Mouse (Mus musculus) lung, postnatal 14 days (tissue): ENCODE results near the gene Flot1.

ENCODE experiments used
- DNase-seq: peaks from one replicate; pipeline ENCODE4 v3.0.0; 2021

Gene Flot1

DNA sequence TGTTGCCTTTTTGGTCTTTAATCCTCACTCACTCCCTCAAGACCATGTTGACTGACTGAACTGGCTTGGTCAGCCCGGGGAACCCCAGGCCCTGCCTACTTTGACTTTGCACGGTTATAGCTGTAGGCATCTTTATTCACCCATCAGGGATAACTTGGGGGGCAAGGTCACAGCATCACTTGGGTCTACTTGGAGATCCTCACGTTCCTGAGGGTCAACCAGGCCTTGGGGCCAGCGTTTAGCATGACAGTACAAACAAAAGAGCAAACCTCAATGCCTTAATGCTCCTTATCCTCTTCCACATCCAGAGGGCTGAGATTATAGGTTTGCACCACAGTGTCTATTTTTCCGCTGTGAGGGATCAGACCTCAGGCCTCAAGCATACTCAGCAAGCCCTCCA lies 10.7 kb upstream of the Flot1 start:
- no peak for DNase-seq

DNA sequence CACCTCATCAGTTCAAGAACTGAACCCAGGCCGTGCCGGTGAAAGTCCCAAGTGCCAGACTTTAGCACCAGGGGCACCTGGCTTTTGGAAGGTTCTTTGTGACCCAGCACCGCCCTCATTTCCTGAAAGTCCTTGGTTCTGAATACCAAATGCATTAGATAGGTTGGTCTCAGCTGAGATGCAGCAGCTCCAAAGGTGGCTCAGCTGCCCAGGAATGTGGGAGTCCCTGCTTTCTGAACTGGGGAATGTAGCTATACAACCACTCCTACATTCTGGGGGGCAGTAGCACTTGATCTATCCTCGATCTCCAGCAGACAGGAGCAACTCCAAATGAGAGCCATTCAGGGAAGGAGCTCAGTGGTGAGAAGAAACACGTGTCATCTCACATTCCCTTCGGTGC lies 10.3 kb upstream of the Flot1 start:
- DNase-seq: peak; percentile 33

DNA sequence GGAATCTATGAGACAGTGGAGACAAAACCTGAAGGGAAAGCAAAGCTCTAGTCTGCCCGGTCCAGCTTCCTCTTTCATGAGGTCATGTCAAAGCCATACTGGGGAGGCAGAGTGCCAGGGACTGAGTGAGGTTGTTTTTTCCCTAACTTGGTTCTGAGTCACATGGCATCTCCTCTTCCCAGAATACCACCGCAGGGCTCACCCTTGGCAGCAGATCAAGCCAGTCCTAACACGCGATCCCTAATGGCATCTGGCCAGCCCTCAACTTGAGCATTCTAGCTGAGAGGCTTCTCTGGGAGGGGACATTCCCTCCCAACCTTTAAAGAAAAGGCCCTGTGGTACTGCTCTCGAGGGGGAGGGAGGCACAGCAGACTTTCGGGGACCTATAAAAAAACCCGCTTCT lies 9.8 kb upstream of the Flot1 start:
- DNase-seq: peak; percentile 99

DNA sequence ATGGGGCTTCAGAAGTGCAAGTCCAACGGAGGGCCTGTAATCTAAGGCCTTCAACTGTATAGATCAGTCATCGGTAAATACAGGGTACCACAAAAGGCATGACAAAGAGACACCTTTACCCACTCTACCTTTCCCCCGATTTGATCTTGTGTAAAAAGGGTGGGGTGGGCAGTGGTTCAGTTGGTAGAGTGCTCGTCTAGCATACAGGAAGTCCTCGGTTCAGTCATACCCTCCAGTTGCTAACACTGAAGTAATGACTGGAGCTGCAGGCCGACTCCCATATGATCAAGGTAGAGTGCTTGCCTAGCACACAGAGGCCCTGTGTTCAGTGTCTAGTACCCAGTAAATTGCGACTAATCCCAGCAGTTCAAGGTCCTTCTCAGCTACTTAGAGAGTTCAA lies 9.4 kb upstream of the Flot1 start:
- no peak for DNase-seq

DNA sequence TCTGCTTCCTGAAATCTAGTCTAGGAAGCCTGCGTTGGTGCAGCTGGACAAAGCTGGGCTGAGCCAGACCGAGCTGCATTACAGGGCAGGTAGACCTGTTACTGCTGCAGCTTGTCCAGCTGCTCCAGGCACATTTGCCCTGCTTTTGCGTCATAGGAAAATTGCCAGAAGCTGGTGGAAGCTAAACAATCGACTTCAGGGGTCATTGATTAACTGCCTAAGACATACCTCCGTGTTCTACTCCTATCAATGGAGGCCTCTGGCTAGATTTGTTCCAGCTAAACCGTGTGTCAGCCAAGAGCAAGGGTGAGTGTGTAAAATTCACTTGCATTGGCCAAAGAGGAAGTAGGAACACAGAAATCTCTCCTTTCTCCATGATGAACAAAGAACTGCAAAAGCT lies 8.4 kb upstream of the Flot1 start:
- no peak for DNase-seq

DNA sequence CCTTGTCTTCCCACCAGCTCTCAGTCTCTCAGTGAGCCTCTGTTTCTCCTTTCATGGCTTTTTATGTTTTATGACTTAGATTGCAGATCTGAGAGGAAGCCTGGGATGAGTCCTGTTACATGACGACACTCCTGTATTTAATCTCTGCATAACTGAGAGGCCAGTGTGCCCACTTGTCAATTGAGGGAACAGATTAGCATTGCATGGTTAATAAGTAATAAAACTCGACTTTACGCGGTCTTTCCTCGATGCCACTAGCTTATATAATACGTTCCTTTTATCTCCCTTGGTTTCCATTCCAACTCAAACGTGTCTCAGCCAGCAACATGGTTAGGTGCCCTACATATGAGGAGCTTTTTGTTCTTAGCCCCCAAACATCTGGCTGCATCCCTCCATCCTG lies 7.2 kb upstream of the Flot1 start:
- no peak for DNase-seq

DNA sequence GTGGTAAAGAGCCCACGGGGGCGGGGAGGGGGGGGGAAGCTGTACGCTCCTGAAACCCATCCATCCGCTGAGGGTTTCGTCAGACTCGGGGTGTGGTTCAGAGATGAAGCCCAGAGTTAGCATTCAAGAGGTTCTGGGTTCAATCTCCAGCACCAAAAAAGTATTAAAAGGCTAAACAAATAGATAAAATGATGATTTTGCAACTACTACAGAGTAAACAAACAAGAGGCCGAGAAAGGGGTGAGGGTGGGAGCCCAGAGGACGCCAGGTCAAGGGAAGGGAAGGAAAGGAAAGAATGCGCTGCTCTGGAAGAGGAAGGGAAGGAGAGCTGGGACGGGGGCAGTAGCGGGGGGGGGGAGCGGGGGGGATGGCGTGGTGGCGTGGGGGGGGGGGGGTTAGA lies 6.3 kb upstream of the Flot1 start:
- DNase-seq: no peak

DNA sequence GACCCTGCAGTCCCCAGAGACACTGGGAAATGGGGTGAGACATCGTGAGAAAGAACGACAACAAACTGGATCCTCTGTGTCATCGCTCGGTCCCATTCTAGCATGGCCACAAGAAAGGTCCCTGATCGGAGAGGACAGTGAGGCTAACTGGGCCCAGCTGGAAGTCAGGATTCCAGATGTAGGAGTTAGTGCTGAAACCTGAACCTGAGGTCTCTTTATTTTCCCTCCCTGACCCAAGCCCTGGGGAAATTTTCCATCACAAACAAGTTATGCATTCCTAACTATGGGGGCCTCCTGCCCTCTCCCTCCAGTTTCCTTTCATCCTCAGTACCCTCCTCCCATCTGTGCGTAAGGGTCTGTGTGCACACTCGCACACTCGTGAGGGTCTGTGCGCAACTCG lies 5.8 kb upstream of the Flot1 start:
- no peak for DNase-seq

DNA sequence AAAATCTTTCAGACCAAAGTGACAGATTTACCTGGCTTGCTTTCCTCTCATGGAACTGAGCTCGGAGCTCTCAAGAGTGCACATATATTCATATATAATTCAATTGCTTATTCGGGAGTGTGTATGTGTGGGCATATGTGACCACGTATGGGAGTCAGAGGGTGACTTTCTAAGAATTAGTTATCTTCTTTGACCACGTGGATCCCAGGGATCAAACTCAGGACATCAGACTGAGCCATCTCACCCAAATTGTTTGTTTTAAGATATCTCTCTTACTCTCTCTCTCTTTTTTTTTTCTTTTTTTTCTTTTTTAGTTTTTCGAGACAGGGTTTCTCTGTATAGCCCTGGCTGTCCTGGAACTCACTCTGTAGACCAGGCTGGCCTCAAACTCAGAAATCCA lies 2.9 kb upstream of the Flot1 start:
- DNase-seq: no peak

DNA sequence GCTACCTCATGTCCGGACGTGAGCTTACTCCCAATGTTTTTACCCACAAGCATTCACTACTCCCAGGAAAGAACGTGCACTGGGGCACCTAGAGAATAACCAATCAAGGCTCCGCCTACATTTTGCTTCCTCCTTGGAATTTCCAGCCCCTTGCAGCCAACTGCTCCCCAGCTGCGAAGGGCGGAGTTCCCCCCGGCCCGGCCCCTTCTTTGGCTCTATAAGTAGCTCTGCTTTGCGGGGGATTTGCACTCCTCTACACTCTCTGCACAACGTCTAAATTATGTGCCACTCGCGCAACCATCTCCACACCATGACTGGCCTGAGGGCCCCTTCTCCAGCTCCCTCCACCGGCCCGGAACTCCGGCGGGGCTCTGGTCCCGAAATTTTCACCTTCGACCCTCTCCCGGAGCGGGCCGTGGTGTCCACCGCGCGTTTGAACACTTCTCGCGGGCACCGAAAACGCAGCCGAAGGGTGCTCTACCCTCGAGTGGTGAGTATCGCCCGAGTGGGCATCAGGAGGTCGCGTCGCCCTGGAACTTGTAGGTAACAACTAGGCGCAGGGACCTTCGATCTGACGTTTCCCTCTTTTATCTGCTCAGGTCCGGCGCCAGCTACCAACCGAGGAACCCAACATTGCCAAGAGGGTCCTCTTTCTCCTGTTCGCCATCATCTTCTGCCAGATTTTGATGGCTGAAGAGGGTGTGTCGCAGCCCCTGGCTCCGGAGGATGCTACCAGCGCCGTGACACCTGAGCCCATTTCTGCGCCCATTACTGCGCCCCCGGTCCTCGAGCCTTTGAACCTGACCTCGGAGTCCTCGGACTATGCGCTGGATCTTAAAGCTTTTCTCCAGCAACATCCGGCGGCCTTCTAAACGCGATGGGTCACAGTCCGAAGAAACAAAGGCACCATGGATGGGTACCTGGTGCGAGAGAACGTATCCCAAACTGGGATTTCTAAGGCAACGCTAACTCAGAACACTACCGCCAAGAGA lies 1.3 kb upstream of the Flot1 start, which contains the start of gene Ier3:
Ier3 (plus strand) TSS at position 246 of the 992 bp plus-strand sequence.
- peak; percentile 91 for DNase-seq

DNA sequence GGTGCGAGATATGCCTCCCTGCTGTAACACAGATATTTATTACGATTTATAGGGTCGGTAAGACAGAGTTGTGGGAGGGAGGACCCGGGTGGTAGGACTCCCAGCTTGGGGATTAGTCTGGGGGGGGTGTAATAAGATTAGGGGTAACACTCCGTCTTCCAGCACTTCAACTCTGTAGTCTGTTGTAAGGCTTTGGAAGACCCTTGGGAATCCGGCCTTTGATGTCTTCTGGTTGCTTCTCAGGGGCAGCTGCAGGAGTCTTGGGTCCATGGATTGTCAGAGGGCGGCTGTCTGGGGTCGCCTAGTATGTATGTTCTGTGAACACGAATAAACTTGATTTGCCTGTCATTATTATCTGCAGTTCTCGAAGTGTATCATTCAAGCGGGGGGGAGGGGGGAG lies 466 bp upstream of the Flot1 start:
- DNase-seq: no peak

DNA sequence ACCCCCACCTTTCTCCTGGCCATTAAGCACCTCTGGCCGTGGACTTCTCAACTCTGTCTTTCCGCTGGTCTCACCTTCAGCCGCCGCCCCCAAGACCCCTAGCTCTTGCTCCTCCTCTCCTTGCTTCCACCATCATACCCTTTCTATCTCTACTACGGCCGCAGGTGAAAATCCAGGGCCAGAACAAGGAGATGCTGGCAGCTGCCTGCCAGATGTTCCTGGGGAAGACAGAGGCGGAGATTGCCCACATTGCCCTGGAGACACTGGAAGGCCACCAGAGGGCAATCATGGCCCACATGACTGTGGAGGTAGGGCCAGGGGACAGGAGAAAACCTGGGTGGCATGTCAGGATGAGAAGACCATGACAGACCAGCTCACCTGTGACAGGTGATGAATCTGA lies 1.4 kb downstream of the Flot1 start:
- no peak for DNase-seq

DNA sequence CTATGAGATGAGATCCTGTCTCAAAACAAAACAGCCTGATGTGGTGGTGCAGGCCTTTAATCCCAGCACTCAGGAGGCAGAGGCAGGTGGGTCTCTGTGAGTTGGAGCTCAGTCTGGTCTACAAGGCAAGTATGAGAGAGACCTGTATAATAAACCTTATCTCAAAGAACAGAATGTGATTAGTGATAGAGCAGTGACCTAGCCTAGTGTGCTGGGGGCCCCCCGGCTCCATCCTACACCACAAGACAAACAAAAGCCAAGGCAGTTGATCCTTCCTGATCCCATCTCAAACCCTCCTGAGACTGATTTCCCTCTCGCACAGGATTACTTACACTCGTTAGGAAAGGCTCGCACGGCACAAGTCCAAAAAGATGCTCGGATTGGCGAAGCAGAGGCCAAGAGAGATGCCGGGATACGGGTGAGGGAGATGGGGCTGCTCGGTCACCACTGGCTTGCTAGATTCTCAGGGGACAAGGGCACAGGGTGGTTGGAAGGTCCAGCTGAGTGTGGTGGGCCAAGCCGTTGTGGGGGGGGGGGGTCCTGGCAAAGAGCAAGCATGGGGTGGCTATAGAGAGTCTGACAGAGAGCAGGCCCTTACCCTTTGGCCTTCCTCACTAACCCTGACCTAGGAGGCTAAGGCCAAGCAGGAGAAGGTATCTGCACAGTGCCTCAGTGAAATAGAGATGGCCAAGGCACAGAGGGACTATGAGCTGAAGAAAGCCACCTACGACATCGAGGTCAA lies 2.2 kb downstream of the Flot1 start:
- DNase-seq: no peak

DNA sequence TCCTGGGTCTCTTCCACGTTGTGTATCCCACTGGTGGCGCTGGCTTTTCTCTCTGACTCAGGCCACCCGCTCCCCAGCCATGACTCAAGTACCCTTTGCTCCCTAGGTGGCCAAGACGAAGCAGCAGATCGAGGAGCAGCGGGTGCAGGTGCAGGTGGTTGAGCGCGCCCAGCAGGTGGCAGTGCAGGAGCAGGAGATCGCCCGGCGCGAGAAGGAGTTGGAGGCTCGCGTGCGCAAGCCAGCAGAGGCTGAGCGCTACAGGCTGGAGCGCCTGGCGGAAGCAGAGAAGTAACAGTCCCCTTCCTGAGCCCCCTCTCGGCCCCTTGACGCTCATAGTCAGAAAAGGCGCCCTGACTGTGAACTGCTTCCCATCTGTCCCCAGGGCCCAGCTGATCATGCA lies 6.7 kb downstream of the Flot1 start:
- DNase-seq: peak; percentile 89

DNA sequence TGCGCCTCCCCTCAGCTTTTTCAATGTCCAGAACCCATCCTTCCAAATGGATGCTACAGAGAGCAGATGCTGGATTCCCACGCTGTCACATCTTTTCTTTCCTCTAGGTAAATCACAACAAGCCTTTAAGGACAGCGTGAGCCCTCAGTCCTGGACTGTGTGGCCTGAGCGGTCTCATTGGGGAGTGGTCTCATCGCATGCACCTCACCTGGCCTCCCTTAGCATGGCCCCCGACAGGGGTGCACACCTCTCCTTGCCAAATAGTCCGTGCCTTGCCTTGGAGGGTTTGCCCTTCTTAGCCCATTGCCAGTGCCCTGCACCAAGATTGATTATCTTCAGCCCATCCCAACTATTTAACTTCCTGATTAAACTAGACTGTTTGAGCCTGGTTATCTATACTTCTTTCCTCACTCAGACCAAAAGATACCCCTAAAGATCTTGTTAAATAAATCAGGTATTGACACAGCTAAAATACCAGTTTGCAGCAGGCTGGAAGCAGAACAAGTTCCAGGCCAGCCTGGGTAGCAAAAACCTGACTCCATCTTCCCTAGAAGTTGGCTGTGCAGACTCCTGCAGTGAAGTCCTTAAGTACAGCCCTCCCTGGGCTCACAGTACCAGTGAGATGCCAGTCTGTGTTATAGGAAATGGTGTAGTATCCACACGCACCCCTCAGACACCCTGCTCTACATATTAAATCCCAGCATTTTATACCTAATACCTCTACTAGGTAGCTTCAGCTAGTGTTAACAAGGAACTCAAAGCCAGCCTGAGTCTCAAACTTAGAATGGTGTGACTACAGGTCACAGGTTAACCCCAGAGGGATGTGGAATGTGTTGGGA lies 9.6 kb downstream of the Flot1 start:
- DNase-seq: no peak

DNA sequence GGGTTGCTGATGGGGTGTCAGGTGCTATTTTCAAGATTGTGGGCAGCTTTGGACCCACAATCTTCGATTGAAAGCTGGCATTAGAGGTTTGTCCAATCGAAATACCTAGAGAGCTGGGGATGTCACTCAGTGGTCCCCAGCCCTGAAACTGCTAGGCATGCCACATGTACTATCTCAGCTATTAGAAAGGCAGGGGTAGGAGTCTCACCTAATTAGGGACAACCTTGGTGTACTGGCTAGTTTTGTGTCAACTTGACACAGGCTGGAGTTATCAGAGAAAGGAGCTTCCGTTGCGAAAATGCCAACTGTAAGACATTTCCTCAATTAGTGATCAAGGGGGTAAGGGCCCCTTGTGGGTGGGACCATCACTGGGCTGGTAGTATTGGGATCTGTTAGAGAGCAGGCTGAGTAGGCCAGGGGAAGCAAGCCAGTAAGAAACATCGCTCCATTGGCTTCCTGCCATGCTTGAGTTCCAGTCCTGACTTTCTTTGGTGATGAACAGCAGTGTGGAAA lies 10.3 kb downstream of the Flot1 start:
- DNase-seq: no peak

DNA sequence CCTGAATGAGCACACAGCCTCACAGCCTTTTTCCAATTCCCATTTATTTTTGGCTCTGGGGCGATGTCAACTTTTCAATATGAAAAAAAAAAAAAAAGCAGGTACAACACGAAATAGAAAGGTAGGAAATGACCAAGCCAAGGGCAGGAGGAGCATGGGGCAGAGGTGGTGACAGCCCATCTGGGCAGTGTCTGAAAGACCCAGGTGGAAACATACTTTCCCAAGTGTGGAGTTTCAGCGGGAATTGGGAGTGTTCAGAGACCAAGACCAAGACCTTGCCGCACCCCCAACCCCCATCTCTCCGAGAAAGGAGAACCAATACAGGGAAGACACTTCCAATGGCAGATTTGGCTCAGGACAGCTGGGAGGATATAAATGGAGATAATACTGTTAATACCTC lies 10.9 kb downstream of the Flot1 start:
- DNase-seq: no peak

DNA sequence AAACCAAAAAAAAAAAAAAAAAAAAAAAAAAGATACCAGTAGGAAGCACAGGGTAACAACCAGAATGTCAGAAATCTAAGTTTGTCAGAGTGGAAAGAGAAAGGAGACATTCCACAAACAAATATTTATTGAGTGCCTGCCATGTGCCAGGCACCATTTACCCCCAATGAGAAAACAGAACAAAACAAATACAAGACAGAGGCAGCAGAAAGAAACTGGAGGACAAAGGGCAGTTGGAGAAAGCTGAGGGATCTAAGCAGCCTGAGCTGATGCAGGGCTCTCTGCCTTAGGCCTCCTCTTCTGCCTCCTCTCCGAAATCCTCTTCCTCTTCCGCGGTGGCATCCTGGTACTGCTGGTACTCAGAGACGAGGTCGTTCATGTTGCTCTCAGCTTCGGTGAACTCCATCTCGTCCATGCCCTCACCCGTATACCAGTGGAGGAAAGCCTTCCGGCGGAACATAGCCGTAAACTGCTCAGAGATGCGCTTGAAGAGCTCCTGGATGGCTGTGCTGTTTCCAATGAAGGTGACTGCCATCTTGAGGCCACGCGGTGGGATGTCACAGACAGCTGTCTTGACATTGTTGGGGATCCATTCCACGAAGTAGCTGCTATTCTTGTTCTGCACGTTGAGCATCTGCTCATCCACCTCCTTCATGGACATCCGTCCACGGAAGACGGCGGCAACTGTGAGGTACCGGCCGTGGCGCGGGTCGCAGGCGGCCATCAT lies 11.8 kb downstream of the Flot1 start:
- DNase-seq: no peak

DNA sequence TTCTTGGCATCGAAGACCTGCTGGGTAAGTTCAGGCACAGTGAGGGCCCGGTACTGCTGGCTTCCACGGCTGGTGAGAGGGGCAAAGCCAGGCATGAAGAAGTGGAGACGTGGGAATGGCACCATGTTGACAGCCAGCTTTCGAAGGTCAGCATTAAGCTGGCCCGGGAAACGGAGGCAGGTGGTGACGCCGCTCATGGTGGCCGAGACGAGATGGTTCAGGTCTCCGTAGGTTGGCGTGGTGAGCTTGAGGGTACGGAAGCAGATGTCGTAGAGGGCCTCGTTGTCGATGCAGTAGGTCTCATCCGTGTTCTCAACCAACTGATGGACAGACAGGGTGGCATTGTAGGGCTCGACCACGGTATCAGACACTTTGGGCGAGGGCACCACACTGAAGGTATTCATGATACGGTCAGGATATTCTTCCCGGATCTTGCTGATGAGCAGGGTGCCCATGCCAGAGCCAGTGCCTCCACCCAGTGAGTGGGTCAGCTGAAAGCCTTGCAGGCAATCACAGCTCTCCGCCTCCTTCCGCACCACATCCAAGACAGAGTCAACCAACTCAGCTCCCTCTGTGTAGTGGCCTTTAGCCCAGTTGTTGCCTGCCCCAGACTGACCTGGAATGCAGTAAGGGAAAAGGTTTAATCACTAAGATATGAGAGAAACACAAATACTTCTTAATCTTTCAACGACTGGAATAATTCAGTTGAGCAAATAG lies 12.6 kb downstream of the Flot1 start:
- DNase-seq: no peak

DNA sequence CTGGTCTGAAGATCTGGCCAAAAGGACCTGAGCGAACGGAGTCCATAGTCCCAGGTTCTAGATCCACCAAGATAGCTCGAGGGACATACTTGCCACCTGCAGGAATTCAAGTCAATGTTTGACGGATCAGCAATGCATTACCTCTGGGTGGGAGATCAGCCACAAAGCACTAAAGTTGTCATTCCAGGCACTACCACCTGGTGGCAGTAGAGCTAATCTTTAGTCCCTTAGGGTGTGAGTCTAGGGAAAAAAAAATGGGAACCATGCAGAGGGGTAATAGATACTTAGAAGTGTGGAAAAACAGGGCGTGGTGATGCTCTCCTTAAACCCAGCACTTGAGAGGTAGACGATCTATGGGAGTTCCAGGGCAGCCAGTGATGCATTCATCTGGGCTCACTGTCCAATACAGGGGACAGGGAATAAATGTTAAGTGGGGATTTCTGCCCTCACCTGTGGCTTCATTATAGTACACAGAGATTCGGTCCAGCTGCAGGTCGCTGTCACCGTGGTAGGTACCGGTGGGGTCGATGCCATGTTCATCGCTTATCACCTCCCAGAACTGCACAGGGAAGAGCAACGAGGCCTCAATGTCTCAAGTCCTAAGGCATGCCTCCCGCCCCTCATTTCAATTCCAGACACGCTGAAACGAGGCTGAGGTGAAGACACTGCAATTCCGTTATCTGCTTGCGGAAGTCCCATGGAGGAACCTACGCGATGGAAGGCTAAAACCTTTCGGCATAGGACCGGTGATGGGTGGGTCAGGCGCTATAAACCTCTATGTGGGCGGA lies 13.3 kb downstream of the Flot1 start:
- peak; percentile 92 for DNase-seq

DNA sequence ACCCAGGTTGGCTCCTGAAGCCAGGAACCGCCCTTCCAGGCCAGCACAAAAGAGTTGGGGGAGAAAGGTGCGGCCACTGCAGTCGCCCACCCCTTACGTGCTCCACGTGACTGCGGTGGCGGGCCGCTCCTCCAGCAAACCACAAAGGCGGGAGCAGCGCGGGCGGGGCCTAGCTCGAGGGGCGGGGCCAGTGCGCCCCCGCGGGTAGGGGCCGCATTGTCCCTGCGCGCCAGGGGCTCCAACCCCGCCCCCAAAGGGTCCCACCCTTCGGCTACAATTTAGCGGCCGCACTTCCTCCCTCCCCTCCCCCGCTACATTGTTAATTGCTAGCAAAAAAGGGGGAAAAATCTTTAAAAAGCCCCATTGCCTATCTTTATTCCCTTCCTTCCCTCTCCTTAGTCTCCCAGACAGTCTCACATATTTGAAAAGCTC lies 14.0 kb downstream of the Flot1 start:
- peak; percentile 88 for DNase-seq
